Mouse (Mus musculus) testis, adult 2 months (tissue): ENCODE results near the gene Rab11fip3. TPM values are rescaled to one million over a fixed set of nuclear protein-coding genes. Genes with fewer than 3 reads are reported as not detected.
"Not testable (repeated sequence)": the region's sequence is repeated elsewhere in the genome, so short reads cannot be mapped to it uniquely, and the experiment has no call there.

Source experiments
- H3K27ac ChIP-seq: fragments of 200-500 bp; 2 replicates; pipeline ENCODE4 v1.5.1; 2012; ENCODE audit warnings: low read depth, low read length; ENCODE audit not compliant: control insufficient read depth, insufficient read depth
- H3K27me3 ChIP-seq: fragments of 200-500 bp; 2 replicates; pipeline ENCODE4 v1.6.1; 2012; ENCODE audit warnings: mild to moderate bottlenecking, low read length, moderate library complexity; ENCODE audit not compliant: control insufficient read depth, insufficient read depth
- H3K36me3 ChIP-seq: fragments of 200-500 bp; 2 replicates; pipeline ENCODE4 v1.6.1; 2012; ENCODE audit warnings: mild to moderate bottlenecking, low read length; ENCODE audit not compliant: control insufficient read depth, insufficient read depth
- H3K4me1 ChIP-seq: fragments of 200-500 bp; 2 replicates; pipeline ENCODE4 v1.6.1; 2012; ENCODE audit warnings: low read length; ENCODE audit not compliant: control insufficient read depth, insufficient read depth
- H3K4me3 ChIP-seq: fragments of 200-500 bp; 2 replicates; pipeline ENCODE4 v1.5.1; 2012; ENCODE audit warnings: low read depth, mild to moderate bottlenecking, low read length, moderate library complexity, mixed read lengths; ENCODE audit not compliant: control insufficient read depth
- CTCF ChIP-seq: fragments of 200-500 bp; IDR thresholded peaks from 2 replicates; pipeline ENCODE4 v1.5.1; 2012; ENCODE audit warnings: low read depth, mild to moderate bottlenecking, inconsistent platforms, low read length, moderate library complexity; ENCODE audit not compliant: control insufficient read depth, insufficient read depth, insufficient replicate concordance
- POLR2A ChIP-seq: fragments of 200-500 bp; IDR thresholded peaks from 2 replicates; pipeline ENCODE4 v1.6.1; 2012; ENCODE audit warnings: low read depth, mild to moderate bottlenecking, inconsistent platforms, low read length, moderate library complexity; ENCODE audit not compliant: control insufficient read depth
- polyA plus RNA-seq: library from polyadenylated mRNA; depleted of rRNA; stranded (reverse); fragments of >200 nt; gene quantifications from 2 replicates; pipeline ENCODE4 v1.2.3, GENCODE M21; 2012

Gene Rab11fip3
- polyA plus RNA-seq, 1 experiment: 37.5 TPM

GRCm38 (mm10) chr17:26113181-26113948 lies 44.0 kb upstream of the Rab11fip3 start, which contains the start of gene Tmem8:
Tmem8 (plus strand) TSS chr17:26113299.
- Histone ChIP-seq H3K36me3 (no peaks in the 10 kb centered on the region), H3K4me1 (peaks cover 4% of the 10 kb centered on the region), H3K27me3 (no peaks in the 10 kb centered on the region), H3K27ac (peak within 1 kb of the TSS; percentile 84), H3K4me3 (peak within 1 kb of the TSS; percentile 86)
- no peak for TF ChIP-seq CTCF
- TF ChIP-seq POLR2A: no peak; the same call in none of the 2 replicates

GRCm38 (mm10) chr17:26112751-26113150 lies 43.4 kb upstream of the Rab11fip3 start:
- Histone ChIP-seq H3K4me1 (peaks cover 4% of the 10 kb centered on the region), H3K27me3 (no peaks in the 10 kb centered on the region), H3K36me3 (no peaks in the 10 kb centered on the region), H3K4me3 (peak overlapping the region; percentile 86), H3K27ac (peak overlapping the region; percentile 79)
- TF ChIP-seq POLR2A (no peak; the same call in 1 of the 2 replicates), CTCF (no peak)

GRCm38 (mm10) chr17:26111722-26112121 lies 42.4 kb upstream of the Rab11fip3 start:
- Histone ChIP-seq H3K4me3 (no peak overlapping the region), H3K4me1 (peaks cover 4% of the 10 kb centered on the region), H3K36me3 (no peaks in the 10 kb centered on the region), H3K27ac (no peak overlapping the region), H3K27me3 (no peaks in the 10 kb centered on the region)
- no peak for TF ChIP-seq CTCF
- TF ChIP-seq POLR2A: no peak

GRCm38 (mm10) chr17:26111024-26111423 lies 41.7 kb upstream of the Rab11fip3 start:
- no peaks in the 10 kb centered on the region for H3K36me3 ChIP-seq
- H3K4me3 ChIP-seq: no peak overlapping the region
- H3K4me1 ChIP-seq: peaks cover 4% of the 10 kb centered on the region
- H3K27ac ChIP-seq: no peak overlapping the region; the same call in 1 of the 2 replicates
- no peaks in the 10 kb centered on the region for H3K27me3 ChIP-seq
- TF ChIP-seq POLR2A: no peak
- TF ChIP-seq CTCF: no peak

- H3K4me3 ChIP-seq: no peak overlapping the region
- no peak for TF ChIP-seq POLR2A
- no peak for TF ChIP-seq CTCF
- H3K36me3 ChIP-seq: no peaks in the 10 kb centered on the region
- H3K27ac ChIP-seq: no peak overlapping the region
- no peaks in the 10 kb centered on the region for H3K27me3 ChIP-seq
- peaks cover 4% of the 10 kb centered on the region for H3K4me1 ChIP-seq
These were observed 40.8 kb upstream of the Rab11fip3 start for GRCm38 (mm10) chr17:26110156-26110555.

- TF ChIP-seq CTCF (no peak), POLR2A (no peak)
- Histone ChIP-seq H3K4me1 (no peaks in the 10 kb centered on the region; the same call in 1 of the 2 replicates), H3K36me3 (no peaks in the 10 kb centered on the region), H3K4me3 (no peak overlapping the region), H3K27ac (no peak overlapping the region), H3K27me3 (no peaks in the 10 kb centered on the region)
These were observed 36.3 kb upstream of the Rab11fip3 start for GRCm38 (mm10) chr17:26105619-26106018.

- H3K4me3 ChIP-seq: no peak overlapping the region
- TF ChIP-seq POLR2A: no peak
- TF ChIP-seq CTCF: no peak
- no peaks in the 10 kb centered on the region for H3K4me1 ChIP-seq
- H3K36me3 ChIP-seq: no peaks in the 10 kb centered on the region
- H3K27ac ChIP-seq: no peak overlapping the region
- no peaks in the 10 kb centered on the region for H3K27me3 ChIP-seq
These were observed 32.1 kb upstream of the Rab11fip3 start for GRCm38 (mm10) chr17:26101478-26101877.

GRCm38 (mm10) chr17:26100166-26100565 lies 30.8 kb upstream of the Rab11fip3 start:
- no peaks in the 10 kb centered on the region for H3K36me3 ChIP-seq
- H3K4me3 ChIP-seq: no peak overlapping the region
- H3K27me3 ChIP-seq: no peaks in the 10 kb centered on the region
- no peak for TF ChIP-seq CTCF
- no peak for TF ChIP-seq POLR2A
- no peak overlapping the region for H3K27ac ChIP-seq
- peaks cover 3% of the 10 kb centered on the region for H3K4me1 ChIP-seq

- not testable (repeated sequence) for H3K4me3 ChIP-seq, H3K27me3 ChIP-seq, H3K4me1 ChIP-seq, H3K27ac ChIP-seq, H3K36me3 ChIP-seq
These were observed 30.0 kb upstream of the Rab11fip3 start for GRCm38 (mm10) chr17:26099316-26099715.
